Mouse (Mus musculus) left cerebral cortex, postnatal 4 days (tissue): Measurements from ENCODE around the gene Ptpn1. TPM values are rescaled to one million over a fixed set of nuclear protein-coding genes. Genes with fewer than 3 reads are reported as not detected.

Experiments
- DNase-seq: peaks from one replicate; pipeline ENCODE4 v3.0.0-alpha.2; 2022
- intact Hi-C: fragments of 180-260 bp; cut with DNase I; formaldehyde crosslinking; loops from one replicate; pipeline ENCODE4 v1.15.1; 2025
- total RNA-seq, 2 experiments: library from RNA; stranded (reverse); gene quantifications; 2 replicates each; pipeline ENCODE4 v1.2.3; 2021

Ptpn1 gene
- total RNA-seq, 2 experiments from 2014 or later = 66.8 to 68.7 TPM

- intact Hi-C loops = no loop called here
- no peak for DNase-seq
These were observed 11.8 kb upstream of the Ptpn1 start for GRCm38 (mm10) chr2:167920041-167920440.

DNA sequence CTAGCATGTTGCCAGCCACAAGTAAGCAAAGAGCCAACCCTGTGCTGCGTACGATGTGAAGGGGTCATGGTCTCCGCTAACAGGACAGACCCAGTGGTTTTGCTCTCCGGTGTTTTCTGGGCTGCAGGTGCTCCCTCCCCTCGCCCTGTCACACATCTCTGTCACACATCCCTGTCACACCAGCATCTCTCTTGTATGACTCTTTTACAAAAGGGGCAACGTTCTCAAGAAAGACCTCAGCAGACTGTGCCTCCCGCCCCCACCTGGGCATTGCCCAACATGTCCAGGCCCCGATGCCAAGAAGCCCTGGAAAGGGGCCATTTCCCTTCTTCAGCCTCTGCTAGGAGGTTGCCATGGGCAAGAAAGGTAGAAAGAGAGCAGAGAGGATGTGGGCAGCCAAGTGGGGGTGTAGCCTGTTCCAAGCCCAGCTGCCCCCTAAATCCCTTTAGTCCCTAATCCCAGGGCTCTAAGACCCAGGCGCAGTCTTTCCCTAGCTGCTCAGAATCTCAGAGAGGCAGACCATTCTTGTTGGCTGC lies 10.8 kb upstream of the Ptpn1 start:
- DNase-seq = peak; percentile 70
- intact Hi-C loops = no loop called here

- DNase-seq = no peak
- intact Hi-C loops = no loop called here
These were observed 10.0 kb upstream of the Ptpn1 start for GRCm38 (mm10) chr2:167921823-167922222.

- intact Hi-C loops = no loop called here
- no peak for DNase-seq
These were observed 7.8 kb upstream of the Ptpn1 start for GRCm38 (mm10) chr2:167924011-167924410.

- intact Hi-C loops = no loop called here
- peak; percentile 67 for DNase-seq
These were observed 6.9 kb upstream of the Ptpn1 start for GRCm38 (mm10) chr2:167924803-167925604.

GRCm38 (mm10) chr2:167925841-167926800 lies 5.7 kb upstream of the Ptpn1 start:
- no peak for DNase-seq
- intact Hi-C loops = no loop called here

GRCm38 (mm10) chr2:167928002-167928526 lies 3.8 kb upstream of the Ptpn1 start:
- intact Hi-C loops = no loop called here
- DNase-seq = no peak

DNA sequence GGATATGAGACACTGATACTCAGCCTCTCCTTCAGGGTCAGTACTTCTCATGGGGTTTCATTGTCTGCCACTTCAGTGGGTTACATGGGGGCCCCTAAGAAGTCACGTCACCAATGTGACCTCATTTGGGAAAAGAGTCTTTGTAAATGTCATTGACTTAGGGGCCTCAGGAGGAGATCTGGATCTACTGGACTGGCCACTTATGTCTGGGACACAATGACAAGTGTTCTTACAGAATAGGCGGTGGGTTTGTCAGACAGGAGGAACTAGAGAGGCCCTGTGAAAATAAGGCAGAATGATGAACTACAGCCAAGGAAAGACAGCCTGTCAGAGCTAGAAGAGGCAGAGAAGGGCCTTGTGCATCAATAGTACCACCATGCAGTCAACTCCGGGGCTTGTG lies 2.9 kb upstream of the Ptpn1 start:
- intact Hi-C loops = no loop called here

GRCm38 (mm10) chr2:167930975-167931374 lies 882 bp upstream of the Ptpn1 start:
- intact Hi-C loops = no loop called here

More for the DNA sequence above, 2.9 kb upstream of the Ptpn1 start:
- DNase-seq = no peak

DNA sequence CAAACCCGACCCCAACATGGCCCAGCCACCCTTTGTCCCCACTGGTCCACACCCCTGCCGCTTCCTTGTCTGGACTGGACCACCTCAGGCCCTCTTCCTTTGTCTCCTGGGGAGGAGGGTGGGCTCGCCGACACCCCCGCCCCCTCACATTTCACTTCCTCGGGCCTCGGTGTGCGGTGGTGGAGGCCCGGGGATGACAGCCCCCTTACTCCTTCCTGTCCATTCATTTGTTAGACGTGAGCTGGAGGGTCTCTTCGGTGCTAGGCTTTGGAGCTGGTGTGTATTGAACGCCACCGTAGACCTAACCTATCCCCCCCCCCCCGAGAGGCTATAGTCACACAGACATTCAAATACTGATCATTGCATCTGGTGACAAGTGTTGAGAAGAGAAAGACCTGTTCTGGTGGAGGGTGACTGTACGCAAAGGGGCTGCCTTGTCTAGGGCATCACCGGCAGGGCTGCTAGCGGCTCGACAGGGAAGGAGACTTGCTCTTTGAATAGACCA lies 922 bp downstream of the Ptpn1 start:
- intact Hi-C loops = no loop called here
- DNase-seq = no peak

More at GRCm38 (mm10) chr2:167930975-167931374, 882 bp upstream of the Ptpn1 start:
- DNase-seq = no peak

- intact Hi-C loops = no loop called here
These were observed 1.5 kb downstream of the Ptpn1 start for GRCm38 (mm10) chr2:167933397-167933796.

DNA sequence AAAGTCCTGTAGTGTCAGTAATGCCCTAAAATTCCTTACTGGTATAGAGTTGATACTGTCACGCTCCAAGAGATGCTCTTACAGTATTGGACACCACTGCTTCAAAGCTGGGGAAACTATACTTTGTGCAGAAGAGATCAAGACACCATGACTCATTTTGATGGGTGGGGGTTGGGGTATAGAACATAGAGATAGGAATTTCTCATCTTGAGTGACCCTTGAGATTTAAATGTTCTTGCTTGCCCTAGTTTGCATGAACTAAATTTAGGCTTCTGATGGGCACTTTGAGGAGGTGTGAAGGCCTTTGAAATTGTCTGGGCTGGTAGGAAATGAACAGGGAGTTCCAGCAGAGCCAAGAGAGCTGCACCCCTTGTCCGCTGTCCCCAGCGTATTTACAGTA lies 4.1 kb downstream of the Ptpn1 start:
- intact Hi-C loops = no loop called here
- no peak for DNase-seq

More at GRCm38 (mm10) chr2:167933397-167933796, 1.5 kb downstream of the Ptpn1 start:
- no peak for DNase-seq

GRCm38 (mm10) chr2:167938786-167939185 lies 6.9 kb downstream of the Ptpn1 start:
- no peak for DNase-seq
- intact Hi-C loops = no loop called here

DNA sequence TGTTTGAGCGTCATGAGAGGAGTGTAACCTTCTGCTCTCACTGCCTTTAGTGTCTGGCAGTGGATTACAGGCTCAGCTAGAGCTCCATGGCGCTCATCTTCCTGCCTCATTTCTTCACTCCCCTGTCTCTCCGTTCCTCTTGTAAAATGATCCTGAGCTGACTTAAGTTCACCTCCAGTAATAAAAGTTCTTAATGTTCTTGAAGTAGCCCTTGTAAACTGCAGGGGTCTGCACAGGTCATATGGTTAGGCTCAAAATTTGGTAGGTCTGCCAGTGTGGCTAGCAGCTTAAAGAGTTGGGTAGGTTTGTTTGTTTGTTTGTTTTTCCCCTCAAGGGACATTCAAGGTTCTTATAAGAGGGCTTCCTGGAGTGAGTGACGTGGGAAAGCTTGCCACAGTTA lies 7.3 kb downstream of the Ptpn1 start:
- no peak for DNase-seq
- intact Hi-C loops = no loop called here

DNA sequence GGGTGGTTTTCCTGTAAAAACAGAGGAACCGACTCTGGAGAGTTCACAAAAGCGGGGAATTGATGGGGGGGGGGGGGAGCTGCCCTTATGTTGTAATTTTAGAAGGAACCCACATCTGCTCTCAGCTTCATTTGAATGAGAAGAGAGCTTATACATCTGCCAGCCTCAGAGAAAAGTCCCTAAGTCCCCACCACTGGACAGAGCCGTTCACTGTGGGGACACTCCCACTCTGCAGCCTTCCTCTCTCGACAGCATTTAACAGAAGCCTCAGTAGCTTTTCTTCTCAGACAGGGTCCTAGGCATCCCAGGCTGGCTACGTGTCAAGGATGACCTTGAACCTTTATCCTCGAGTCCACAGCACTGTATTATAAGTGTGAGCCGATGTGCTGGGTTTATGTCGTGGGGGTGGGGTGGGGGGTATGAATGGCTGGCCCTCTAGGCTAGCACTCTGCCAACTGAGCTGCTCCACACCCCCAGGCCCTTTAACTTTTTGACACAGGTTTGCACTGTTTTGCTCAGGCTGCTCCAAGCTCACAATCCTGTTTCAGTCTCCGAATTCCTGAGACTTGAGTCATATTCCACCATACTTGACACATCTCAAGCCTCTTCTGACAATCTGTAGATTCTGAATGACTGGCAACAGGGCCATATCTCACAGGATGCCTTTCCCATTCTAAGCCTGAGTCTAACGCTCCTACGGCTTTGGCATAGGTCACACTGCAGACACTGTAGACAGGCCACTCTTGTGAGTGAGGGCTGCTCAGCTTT lies 8.0 kb downstream of the Ptpn1 start:
- DNase-seq = no peak
- intact Hi-C loops = no loop called here

DNA sequence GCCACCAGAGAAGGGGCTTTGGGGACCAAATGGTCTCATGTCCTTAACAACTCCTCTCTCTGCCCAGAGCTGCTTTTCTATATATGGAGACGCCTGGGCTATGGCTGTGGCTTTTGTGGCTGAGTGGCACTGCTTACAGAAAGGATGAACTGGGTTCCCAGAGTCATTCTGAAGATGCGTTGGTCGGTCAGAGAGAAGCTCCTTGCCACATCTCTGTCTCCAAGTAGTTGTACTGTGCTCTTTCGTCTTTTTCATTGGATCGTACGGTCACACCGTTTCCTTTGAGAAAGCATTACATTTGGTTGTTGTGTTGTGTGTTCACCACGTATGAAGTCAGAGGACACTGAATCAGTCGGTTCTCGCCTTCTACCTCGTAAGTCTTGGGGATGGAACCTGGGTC lies 8.8 kb downstream of the Ptpn1 start:
- DNase-seq = no peak
- intact Hi-C loops = no loop called here

DNA sequence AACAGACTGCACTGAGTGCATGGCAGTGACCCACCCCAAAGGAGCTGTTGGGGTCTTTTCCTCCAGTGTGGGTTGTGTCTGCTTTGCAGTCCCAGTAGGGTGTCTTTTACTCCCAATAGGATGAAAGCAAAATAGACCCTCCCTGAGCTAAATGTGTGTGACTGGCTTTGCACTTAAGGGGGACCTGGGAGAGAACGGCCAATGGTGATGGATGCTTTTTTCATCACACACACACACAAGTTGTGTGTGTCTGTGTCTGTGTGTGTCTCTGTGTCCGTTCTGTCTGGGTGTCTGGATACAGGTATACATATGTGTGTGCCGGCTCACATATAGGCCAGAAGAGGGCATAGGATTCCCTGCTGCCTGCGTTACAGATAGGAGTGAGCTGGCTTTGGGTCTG lies 9.5 kb downstream of the Ptpn1 start:
- DNase-seq = no peak
- intact Hi-C loops = no loop called here

DNA sequence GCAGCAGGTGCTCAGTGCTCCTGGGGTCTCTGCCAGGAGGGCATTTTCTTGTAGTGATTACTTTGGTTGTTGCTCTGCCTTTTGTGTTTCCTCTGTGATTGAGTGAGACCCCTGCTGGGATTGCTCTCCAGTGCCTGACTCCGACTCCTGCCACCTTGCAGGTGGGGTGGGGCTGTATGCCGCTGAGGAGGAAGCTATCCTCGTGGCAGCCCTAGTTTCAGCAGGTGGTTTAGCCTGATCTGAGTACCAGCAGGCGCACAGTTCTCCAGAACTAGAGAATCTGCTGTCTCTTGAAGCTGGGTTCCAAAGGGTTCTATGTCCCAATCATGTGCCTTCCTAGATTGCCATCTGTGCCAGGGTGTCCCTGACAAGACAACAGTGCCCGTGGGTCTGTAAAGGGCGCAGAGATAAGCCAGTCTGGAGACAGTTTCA lies 9.9 kb downstream of the Ptpn1 start:
- intact Hi-C loops = no loop called here
- no peak for DNase-seq

DNA sequence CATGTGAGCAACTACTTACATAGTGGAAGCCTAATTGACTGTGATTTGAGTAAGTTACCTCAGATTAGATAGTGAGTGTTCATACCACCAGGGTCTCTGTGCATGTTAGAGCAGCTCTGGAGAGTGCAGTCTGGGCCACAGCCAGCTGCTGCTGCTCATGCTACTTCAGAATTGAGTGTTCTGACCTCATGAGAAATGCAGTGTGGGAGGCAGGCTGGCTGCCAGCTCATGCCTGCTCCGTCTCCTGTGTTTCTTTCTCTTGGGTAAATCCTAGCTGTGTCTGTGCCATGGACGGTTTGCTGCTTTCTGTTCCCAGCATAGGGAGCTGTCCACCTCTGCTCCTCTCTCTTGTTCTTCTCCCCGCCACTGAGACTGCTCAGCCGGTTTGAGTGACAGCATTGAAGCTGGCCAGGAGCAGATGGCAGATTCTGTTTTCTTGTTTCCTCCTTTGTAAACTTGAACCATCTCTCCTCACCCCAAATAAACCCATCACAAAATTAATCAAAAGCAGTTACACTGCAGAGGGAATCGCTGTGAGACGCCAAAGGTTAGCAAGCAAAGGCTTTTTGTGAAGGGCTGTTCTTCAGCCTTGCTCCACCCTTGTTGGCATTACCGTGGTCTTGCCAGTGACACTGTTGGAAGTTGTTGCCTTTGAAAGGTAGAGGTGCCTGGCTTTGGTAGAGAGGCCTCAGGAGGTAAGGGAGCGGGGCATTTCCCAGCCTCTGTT lies 10.5 kb downstream of the Ptpn1 start:
- DNase-seq = peak; percentile 75
- intact Hi-C loops = no loop called here
